Mouse (Mus musculus) layer of hippocampus, postnatal 25 days (tissue): ENCODE data around the gene Rae1. TPM values are rescaled to one million over a fixed set of nuclear protein-coding genes. Genes with fewer than 3 reads are reported as not detected.

ENCODE experiments used
- DNase-seq, 2 experiments: peaks; one replicate each; pipeline ENCODE4 v3.0.0; 2022; ENCODE audit warnings: mixed read lengths in 2 of 2, low spot score in 1 of 2; ENCODE audit errors: extremely low spot score in 1 of 2
- total RNA-seq, 2 experiments: library from RNA; stranded (reverse); gene quantifications; 2 replicates each; pipeline ENCODE4 v1.2.3; 2021

The Rae1 gene
- total RNA-seq, 2 experiments from 2014 or later, result 74.5 to 88.6 TPM

GRCm38 (mm10) chr2:173024392-173024791 is 24.5 kb downstream of the Rae1 start:
- DNase-seq, result no peak

- no peak for DNase-seq
These were observed 25.0 kb downstream of the Rae1 start for GRCm38 (mm10) chr2:173024938-173025337.

DNA sequence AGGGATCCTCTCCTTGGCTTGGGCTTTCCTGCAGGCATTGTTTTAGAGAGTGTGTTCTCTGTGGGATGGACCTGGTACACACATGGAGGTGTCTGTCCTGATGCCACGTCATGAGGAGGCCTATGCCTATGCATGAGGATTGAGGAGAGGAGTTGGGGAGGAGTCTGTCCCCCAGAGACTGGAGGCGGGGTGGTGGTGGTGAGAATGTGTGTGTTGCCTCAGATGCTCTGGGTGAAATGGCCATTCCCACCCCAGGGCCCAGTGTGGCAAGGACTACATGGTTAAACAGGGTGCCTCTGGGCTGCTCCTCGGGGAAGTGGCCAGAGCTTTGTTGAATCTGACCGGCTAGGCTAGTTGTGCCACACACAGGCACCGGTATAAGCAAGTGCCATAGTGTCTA is 26.4 kb downstream of the Rae1 start:
- no peak for DNase-seq

DNA sequence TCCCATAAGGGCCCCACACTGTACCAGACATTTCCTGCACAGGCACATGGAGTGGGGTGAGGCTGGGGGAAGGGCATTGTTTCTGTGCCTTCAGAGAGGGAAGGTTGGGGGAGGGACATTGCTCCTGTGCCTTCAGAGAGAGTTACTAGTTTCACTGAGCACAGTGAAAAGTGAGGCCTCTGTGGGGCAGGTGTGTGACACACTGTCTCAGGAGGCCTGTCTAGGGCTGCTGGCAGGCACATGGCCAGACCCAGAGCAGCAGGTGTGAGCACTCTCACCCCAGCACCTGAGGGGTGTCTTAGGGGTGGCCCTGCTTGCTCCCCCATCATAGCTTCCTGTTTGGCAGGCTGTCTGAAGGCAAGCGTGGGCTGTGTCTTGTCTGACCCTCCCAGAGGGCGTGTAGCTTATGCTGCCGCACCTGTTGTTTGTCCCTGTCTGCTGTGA is 26.8 kb downstream of the Rae1 start:
- no peak for DNase-seq

DNA sequence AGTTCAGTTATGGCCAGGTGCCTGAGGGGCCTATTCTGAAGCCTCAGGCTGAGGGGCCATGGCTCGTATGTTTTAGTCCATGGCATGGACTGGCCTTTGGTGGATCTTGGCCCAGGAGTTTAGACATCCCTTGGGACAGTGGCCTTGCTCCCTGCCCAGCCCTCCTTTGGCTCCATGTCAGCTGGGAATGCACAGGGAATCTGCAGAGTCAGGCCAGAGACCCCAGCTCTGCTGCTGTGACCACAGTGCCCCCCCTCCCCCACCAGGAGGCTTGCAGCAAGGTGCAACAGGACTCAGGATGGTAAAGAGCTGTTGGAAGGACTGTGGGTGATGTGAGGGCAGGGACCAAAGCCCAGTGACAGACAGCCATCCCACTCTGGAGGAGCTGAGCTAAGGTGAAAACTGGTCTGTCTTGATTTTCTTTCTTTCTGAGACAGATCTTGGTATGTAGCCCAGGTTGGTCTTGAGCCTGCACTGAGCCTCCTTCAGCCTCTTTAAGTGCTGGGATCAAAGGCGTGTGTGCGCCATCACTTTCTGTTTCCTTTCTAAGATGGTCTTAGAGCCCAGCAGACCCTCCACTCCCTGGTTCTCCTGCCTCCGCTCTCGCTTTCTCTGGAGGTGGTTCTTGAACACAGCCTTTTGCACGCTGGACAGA is 27.4 kb downstream of the Rae1 start:
- no peak for DNase-seq

- DNase-seq, result no peak
These were observed 28.0 kb downstream of the Rae1 start for GRCm38 (mm10) chr2:173027824-173028495.

DNA sequence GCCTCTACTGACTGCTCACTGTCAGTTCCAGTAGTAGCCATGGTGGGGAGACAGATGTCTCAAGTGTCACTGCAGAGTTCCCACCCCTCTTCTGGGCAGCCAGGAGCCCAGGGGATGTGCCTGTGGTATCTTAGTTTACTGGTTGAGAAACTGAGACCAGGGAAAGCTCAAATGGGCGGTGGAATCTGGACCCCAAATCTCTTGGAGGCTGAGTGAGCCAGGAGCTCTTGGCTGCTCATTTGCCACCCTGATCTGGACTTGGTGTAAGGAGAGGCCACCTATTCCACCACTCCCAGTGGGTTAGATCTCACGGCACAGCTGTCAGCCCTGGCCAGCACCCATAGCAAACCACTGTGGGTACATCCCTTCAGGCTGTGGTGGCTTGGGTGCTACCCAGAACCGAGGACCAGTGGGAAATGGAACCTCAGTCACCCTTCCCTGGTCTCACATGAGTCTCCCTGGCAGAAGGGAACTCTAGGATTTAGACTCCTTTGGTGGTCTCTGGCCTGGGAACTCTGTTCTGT is 28.7 kb downstream of the Rae1 start:
- no peak for DNase-seq

DNA sequence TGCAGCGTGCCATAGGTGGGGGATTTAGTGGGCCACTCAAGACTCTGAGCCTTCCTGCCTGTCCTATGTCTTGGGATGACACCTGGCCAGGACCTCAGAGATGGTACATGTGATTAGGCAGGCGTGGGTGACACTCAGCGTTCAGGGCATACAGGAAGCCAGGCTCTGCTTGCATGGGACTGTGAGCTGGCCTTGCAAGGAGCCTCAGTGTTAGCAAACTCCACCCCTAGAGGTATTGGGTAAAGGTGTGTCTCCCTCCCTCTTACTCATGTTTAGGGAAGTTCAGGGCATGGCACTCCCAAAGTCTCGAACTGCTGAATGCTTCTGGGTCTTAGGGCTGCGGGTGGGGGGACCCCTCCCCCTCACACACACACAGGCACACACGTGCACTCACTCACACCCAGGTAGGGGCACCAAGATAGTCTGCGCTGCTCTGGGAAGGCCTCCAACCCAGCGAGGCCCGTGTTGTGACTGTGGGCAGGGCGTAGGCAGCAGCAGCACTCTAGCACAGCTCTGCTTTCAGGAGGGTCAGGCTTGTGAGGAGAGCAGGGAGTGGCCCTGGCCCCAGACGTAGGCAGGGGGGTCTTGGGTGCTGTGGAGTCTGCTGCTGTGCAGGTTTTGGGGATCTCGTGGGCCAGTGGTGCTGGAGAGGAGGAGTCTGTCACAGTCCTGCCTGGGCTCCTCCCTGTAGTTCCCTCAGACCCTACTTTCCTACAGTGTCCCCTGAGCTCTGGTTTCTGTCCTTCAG is 30.8 kb downstream of the Rae1 start:
- DNase-seq, result no peak

- DNase-seq, result no peak
These were observed 33.6 kb downstream of the Rae1 start for GRCm38 (mm10) chr2:173033531-173033930.

DNA sequence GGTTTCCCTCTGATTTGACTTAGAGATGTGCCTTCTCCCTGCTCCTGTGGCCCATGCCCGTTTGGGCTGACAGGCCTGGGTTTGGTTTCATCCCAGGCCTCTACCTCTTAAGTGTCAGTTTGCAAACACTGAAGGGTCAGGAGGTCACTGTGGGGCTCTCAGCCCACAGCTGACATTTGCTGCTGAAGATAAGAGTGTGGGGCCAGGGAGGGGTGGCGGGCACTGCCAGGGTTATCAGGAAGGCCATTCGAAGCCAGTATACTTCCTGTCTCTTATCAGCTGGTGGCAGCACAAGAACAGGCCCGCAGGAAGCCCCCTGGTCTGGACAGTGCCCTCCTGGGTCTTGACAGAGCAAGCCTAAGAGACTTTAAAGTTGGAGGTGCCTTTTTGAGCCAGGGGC is 35.1 kb downstream of the Rae1 start:
- DNase-seq, result no peak

- no peak for DNase-seq
These were observed 35.7 kb downstream of the Rae1 start for GRCm38 (mm10) chr2:173035653-173036052.

- no peak for DNase-seq
These were observed 36.1 kb downstream of the Rae1 start for GRCm38 (mm10) chr2:173036055-173036454.

DNA sequence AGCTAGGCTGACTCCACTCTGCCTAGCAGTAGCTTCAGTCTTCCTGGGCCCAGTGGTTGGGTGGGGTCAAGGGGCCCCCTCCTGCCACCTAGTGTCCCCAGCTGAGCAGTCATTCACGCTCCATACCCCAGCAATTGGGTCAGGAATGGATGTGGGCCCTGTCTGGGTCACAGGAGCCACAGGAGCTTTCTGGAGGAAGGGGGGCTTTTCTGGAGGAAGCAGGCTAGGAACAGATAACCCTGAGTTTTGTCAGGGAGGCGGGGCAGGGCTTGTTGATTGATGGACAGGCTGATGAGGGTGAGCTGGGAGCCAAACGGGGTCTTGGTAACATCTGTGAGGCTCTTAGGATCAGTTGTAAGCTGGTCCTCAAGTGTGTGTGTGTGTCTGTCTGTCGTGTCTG is 36.7 kb downstream of the Rae1 start:
- no peak for DNase-seq

- DNase-seq, result no peak
These were observed 37.4 kb downstream of the Rae1 start for GRCm38 (mm10) chr2:173037347-173037746.

- no peak for DNase-seq
These were observed 38.1 kb downstream of the Rae1 start for GRCm38 (mm10) chr2:173037827-173038607.

- DNase-seq, result no peak
These were observed 39.1 kb downstream of the Rae1 start for GRCm38 (mm10) chr2:173039041-173039440.

- no peak for DNase-seq
These were observed 40.9 kb downstream of the Rae1 start for GRCm38 (mm10) chr2:173040803-173041202.

GRCm38 (mm10) chr2:173041242-173041641 is 41.3 kb downstream of the Rae1 start:
- no peak for DNase-seq

DNA sequence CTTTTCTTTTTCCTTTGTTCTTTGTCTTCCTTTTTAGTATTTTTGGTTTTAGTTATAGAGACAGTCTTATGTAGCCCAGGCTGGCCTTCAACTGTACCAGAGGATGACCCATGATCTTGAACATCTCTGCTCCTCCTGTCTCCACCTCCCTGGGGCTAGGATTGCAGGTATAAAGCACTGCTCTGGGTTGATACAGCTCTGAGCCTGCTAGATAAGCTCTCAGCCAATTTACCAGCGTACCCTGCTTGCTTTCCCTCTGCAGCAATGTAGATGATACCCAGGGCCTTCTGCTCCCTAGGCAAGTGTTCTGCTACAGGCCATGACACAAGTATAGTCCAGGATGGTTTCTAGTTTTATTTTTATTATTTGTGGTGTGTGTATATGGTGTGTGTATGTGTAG is 42.0 kb downstream of the Rae1 start:
- DNase-seq, result no peak

GRCm38 (mm10) chr2:173042504-173043162 is 42.7 kb downstream of the Rae1 start:
- no peak for DNase-seq
